Mouse (Mus musculus) stomach, postnatal 0 days (tissue): Measurements from ENCODE around the gene Depp1.

ENCODE experiments used
- CTCF ChIP-seq: IDR thresholded peaks from 2 replicates; pipeline ENCODE4 v1.5.1; 2016; ENCODE audit warnings: antibody characterized with exemption, low read depth, mild to moderate bottlenecking, moderate library complexity
- EP300 ChIP-seq: optimal IDR thresholded peaks from 2 replicates; pipeline ENCODE3; 2016; ENCODE audit warnings: antibody characterized with exemption

GRCm38 (mm10) chr6:116649811-116650210 is 598 bp upstream of the Depp1 start:
- no peak for TF ChIP-seq EP300
- TF ChIP-seq CTCF: no peak
